Mouse (Mus musculus): ENCODE data around the gene Tbc1d8. TPM values are rescaled to one million over a fixed set of nuclear protein-coding genes. Genes with fewer than 3 reads are reported as not detected.

The Tbc1d8 gene
- polyA plus RNA-seq, 1 experiment, result 5.1 TPM

- Histone ChIP-seq H3K4me3 (ENCODE audit: insufficient read depth, low read depth, low read length) (no peak overlapping the region), H3K27me3 (replicated peaks; ENCODE audit: control insufficient read depth, insufficient read depth, low read length) (no peaks in the 10 kb centered on the region), H3K27ac (ENCODE audit: insufficient read depth, low read depth, low read length) (no peak overlapping the region), H3K36me3 (ENCODE audit: control insufficient read depth, insufficient read depth, low read length) (no peaks in the 10 kb centered on the region), H3K4me1 (ENCODE audit: control insufficient read depth, insufficient read depth, low read length) (0 out of 2 replicates have a peak, but pooled peaks cover 4% of the 10 kb centered on the region)
- no peak for DNase-seq
- 70% methylated on average over 4 of the region's 4 CpGs for WGBS
- TF ChIP-seq POLR2A (IDR thresholded peaks at IDR 0.05; ENCODE audit: low read depth, low read length), result no peak
- no peak for TF ChIP-seq CTCF (conservative IDR thresholded peaks at IDR 0.05; ENCODE audit: insufficient read depth, insufficient read length, low read depth, low read length)
These were observed 23.8 kb downstream of the Tbc1d8 start for GRCm38 (mm10) chr1:39454783-39455175.

- Histone ChIP-seq H3K36me3 (ENCODE audit: control insufficient read depth, insufficient read depth, low read length) (no peaks in the 10 kb centered on the region), H3K27me3 (replicated peaks; ENCODE audit: control insufficient read depth, insufficient read depth, low read length) (no peaks in the 10 kb centered on the region), H3K4me1 (ENCODE audit: control insufficient read depth, insufficient read depth, low read length) (0 out of 2 replicates have a peak, but pooled peaks cover 4% of the 10 kb centered on the region), H3K4me3 (ENCODE audit: insufficient read depth, low read depth, low read length) (no peak overlapping the region), H3K27ac (ENCODE audit: insufficient read depth, low read depth, low read length) (no peak overlapping the region)
- 69% methylated on average over 9 of the region's 9 CpGs for WGBS
- TF ChIP-seq POLR2A (IDR thresholded peaks at IDR 0.05; ENCODE audit: low read depth, low read length) (no peak), CTCF (conservative IDR thresholded peaks at IDR 0.05; ENCODE audit: insufficient read depth, insufficient read length, low read depth, low read length) (no peak)
- no peak for DNase-seq
These were observed 24.3 kb downstream of the Tbc1d8 start for GRCm38 (mm10) chr1:39454108-39454782.

- Histone ChIP-seq H3K36me3 (ENCODE audit: control insufficient read depth, insufficient read depth, low read length) (no peaks in the 10 kb centered on the region), H3K27ac (ENCODE audit: insufficient read depth, low read depth, low read length) (no peak overlapping the region), H3K4me3 (ENCODE audit: insufficient read depth, low read depth, low read length) (no peak overlapping the region), H3K27me3 (replicated peaks; ENCODE audit: control insufficient read depth, insufficient read depth, low read length) (no peaks in the 10 kb centered on the region), H3K4me1 (ENCODE audit: control insufficient read depth, insufficient read depth, low read length) (0 out of 2 replicates have a peak, but pooled peaks cover 4% of the 10 kb centered on the region)
- DNase-seq, result no peak
- TF ChIP-seq CTCF (conservative IDR thresholded peaks at IDR 0.05; ENCODE audit: insufficient read depth, insufficient read length, low read depth, low read length) (no peak), POLR2A (IDR thresholded peaks at IDR 0.05; ENCODE audit: low read depth, low read length) (no peak)
- 71% methylated on average over 4 of the region's 4 CpGs for WGBS
These were observed 26.4 kb downstream of the Tbc1d8 start for GRCm38 (mm10) chr1:39452203-39452602.

- Histone ChIP-seq H3K27me3 (replicated peaks; ENCODE audit: control insufficient read depth, insufficient read depth, low read length) (no peaks in the 10 kb centered on the region), H3K4me3 (ENCODE audit: insufficient read depth, low read depth, low read length) (no peak overlapping the region), H3K36me3 (ENCODE audit: control insufficient read depth, insufficient read depth, low read length) (no peaks in the 10 kb centered on the region), H3K27ac (ENCODE audit: insufficient read depth, low read depth, low read length) (no peak overlapping the region), H3K4me1 (ENCODE audit: control insufficient read depth, insufficient read depth, low read length) (no peaks in the 10 kb centered on the region)
- TF ChIP-seq CTCF (conservative IDR thresholded peaks at IDR 0.05; ENCODE audit: insufficient read depth, insufficient read length, low read depth, low read length) (no peak), POLR2A (IDR thresholded peaks at IDR 0.05; ENCODE audit: low read depth, low read length) (no peak)
- no peak for DNase-seq
- 49% methylated on average over 6 of the region's 6 CpGs for WGBS
These were observed 28.4 kb downstream of the Tbc1d8 start for GRCm38 (mm10) chr1:39450069-39450728.

GRCm38 (mm10) chr1:39449251-39449790 lies 29.2 kb downstream of the Tbc1d8 start:
- 86% methylated on average over 12 of the region's 12 CpGs for WGBS
- TF ChIP-seq POLR2A (IDR thresholded peaks at IDR 0.05; ENCODE audit: low read depth, low read length) (no peak), CTCF (conservative IDR thresholded peaks at IDR 0.05; ENCODE audit: insufficient read depth, insufficient read length, low read depth, low read length) (no peak)
- no peaks in the 10 kb centered on the region for H3K4me1 ChIP-seq (ENCODE audit: control insufficient read depth, insufficient read depth, low read length)
- no peak overlapping the region for H3K27ac ChIP-seq (ENCODE audit: insufficient read depth, low read depth, low read length)
- no peak for DNase-seq
- H3K27me3 ChIP-seq (replicated peaks; ENCODE audit: control insufficient read depth, insufficient read depth, low read length), result no peaks in the 10 kb centered on the region
- no peak overlapping the region for H3K4me3 ChIP-seq (ENCODE audit: insufficient read depth, low read depth, low read length)
- H3K36me3 ChIP-seq (ENCODE audit: control insufficient read depth, insufficient read depth, low read length), result no peaks in the 10 kb centered on the region

- 98% methylated on average over 5 of the region's 5 CpGs for WGBS
- TF ChIP-seq CTCF (conservative IDR thresholded peaks at IDR 0.05; ENCODE audit: insufficient read depth, insufficient read length, low read depth, low read length) (no peak), POLR2A (IDR thresholded peaks at IDR 0.05; ENCODE audit: low read depth, low read length) (no peak)
- Histone ChIP-seq H3K27me3 (replicated peaks; ENCODE audit: control insufficient read depth, insufficient read depth, low read length) (no peaks in the 10 kb centered on the region), H3K27ac (ENCODE audit: insufficient read depth, low read depth, low read length) (no peak overlapping the region), H3K4me3 (ENCODE audit: insufficient read depth, low read depth, low read length) (no peak overlapping the region), H3K4me1 (ENCODE audit: control insufficient read depth, insufficient read depth, low read length) (no peaks in the 10 kb centered on the region), H3K36me3 (ENCODE audit: control insufficient read depth, insufficient read depth, low read length) (no peaks in the 10 kb centered on the region)
- DNase-seq, result no peak
These were observed 29.7 kb downstream of the Tbc1d8 start for GRCm38 (mm10) chr1:39448819-39449218.

- H3K36me3 ChIP-seq (ENCODE audit: control insufficient read depth, insufficient read depth, low read length), result no peaks in the 10 kb centered on the region
- H3K27ac ChIP-seq (ENCODE audit: insufficient read depth, low read depth, low read length), result no peak overlapping the region
- no peaks in the 10 kb centered on the region for H3K4me1 ChIP-seq (ENCODE audit: control insufficient read depth, insufficient read depth, low read length)
- H3K27me3 ChIP-seq (replicated peaks; ENCODE audit: control insufficient read depth, insufficient read depth, low read length), result no peaks in the 10 kb centered on the region
- H3K4me3 ChIP-seq (ENCODE audit: insufficient read depth, low read depth, low read length), result no peak overlapping the region
- TF ChIP-seq CTCF (conservative IDR thresholded peaks at IDR 0.05; ENCODE audit: insufficient read depth, insufficient read length, low read depth, low read length) (no peak), POLR2A (IDR thresholded peaks at IDR 0.05; ENCODE audit: low read depth, low read length) (no peak)
- DNase-seq, result no peak
- 74% methylated on average over 5 of the region's 5 CpGs for WGBS
These were observed 30.3 kb downstream of the Tbc1d8 start for GRCm38 (mm10) chr1:39448238-39448637.

Data from kidney, adult 2 months (tissue).